Mouse (Mus musculus): ENCODE measurements around the gene Gnb1l. TPM values are rescaled to one million over a fixed set of nuclear protein-coding genes. Genes with fewer than 3 reads are reported as not detected.

Gene Gnb1l
- polyA plus RNA-seq, 1 experiment from 2014 or later, result 12.9 TPM

Other genes with a start within 250 kb of the Gnb1l start
- 519 and 564 TPM in 2 replicates for gene Ranbp1, start 250.0 kb upstream of the Gnb1l start, polyA plus RNA-seq (2015; fragmentation: Nextera tagmentation; extraction: Ambion mirVana)
- gene Gm49776, start 240.4 kb upstream of the Gnb1l start, polyA plus RNA-seq (2015; fragmentation: Nextera tagmentation; extraction: Ambion mirVana), result not detected in 2 replicates
- 36.3 and 39.7 TPM in 2 replicates for gene Dgcr8, start 209.5 kb upstream of the Gnb1l start, polyA plus RNA-seq (2015; fragmentation: Nextera tagmentation; extraction: Ambion mirVana)
- 63.1 and 66.5 TPM in 2 replicates for gene Tango2, start 150.6 kb upstream of the Gnb1l start, polyA plus RNA-seq (2015; fragmentation: Nextera tagmentation; extraction: Ambion mirVana)
- gene Arvcf, start 150.5 kb upstream of the Gnb1l start, polyA plus RNA-seq (2015; fragmentation: Nextera tagmentation; extraction: Ambion mirVana), result 109 and 111 TPM in 2 replicates
- gene Txnrd2, start 72.3 kb upstream of the Gnb1l start, polyA plus RNA-seq (2015; fragmentation: Nextera tagmentation; extraction: Ambion mirVana), result 25.9 and 28.6 TPM in 2 replicates
- gene Comt, start 71.9 kb upstream of the Gnb1l start, polyA plus RNA-seq (2015; fragmentation: Nextera tagmentation; extraction: Ambion mirVana), result 75.7 and 78.8 TPM in 2 replicates
- 3.9 and 4.5 TPM in 2 replicates for gene Rtl10, start 188 bp downstream of the Gnb1l start, polyA plus RNA-seq (2015; fragmentation: Nextera tagmentation; extraction: Ambion mirVana)
- 0.34 and 0.71 TPM in 2 replicates for gene Tbx1, start 92.0 kb downstream of the Gnb1l start, polyA plus RNA-seq (2015; fragmentation: Nextera tagmentation; extraction: Ambion mirVana)
- gene Gp1bb, start 123.7 kb downstream of the Gnb1l start, polyA plus RNA-seq (2015; fragmentation: Nextera tagmentation; extraction: Ambion mirVana), result 8.2 and 10.5 TPM in 2 replicates
- gene Gm49601, start 127.7 kb downstream of the Gnb1l start, polyA plus RNA-seq (2015; fragmentation: Nextera tagmentation; extraction: Ambion mirVana), result 16.5 and 18.3 TPM in 2 replicates
- gene Sept5, start 131.2 kb downstream of the Gnb1l start, polyA plus RNA-seq (2015; fragmentation: Nextera tagmentation; extraction: Ambion mirVana), result 149 and 151 TPM in 2 replicates

All from midbrain, embryonic 13.5 days (tissue).